Mouse (Mus musculus) urinary bladder, postnatal 10 days (tissue): ENCODE data around the gene Tmem60.

Source experiments
- DNase-seq: peaks from one replicate; pipeline ENCODE4 v3.0.0; 2022; ENCODE audit warnings: low spot score

Gene Tmem60

GRCm38 (mm10) chr5:20906191-20906590, 24.2 kb downstream of the Tmem60 start:
- DNase-seq = no peak

GRCm38 (mm10) chr5:20911741-20912140, 29.8 kb downstream of the Tmem60 start:
- no peak for DNase-seq

DNA sequence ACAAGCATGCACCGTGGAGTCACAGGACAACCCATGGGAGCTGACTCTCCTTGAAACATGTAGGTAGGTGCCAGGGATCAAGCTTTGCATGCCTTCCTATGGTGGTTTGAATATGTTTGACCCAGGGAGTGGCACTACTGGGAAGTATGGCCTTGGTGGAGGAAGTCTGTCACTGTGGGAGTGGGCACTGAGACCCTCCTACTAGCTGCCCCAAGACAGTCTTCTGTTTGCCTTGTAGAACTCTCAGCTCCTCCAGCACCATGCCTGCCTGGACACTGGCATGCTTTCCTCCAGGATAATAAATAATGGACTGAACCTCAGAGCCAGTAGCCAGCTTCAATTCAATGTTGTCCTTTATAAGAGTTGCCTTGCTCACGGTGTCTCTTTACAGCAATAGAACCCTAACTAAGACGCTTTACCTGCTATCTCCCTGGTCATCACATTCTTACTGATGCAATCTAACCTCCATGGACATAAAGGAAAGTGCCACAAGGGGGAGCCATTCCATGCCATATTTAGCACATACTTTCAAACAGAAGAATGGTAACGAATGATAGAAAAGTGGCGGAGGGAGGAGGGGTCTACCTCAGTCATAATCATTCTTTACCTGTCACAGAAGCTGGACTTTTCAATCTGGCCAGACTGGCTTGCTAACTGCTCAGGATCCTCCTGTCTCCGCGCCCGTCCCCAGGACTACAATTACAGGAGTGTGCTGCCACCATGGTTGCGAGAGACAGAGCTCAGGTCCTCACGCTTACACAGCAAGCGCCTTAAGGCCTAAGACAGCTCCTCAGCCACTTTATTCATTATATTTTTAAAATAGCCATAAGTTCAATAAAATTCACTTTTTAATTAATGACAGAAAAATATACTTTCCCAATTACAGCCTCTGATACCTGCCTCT, 31.6 kb downstream of the Tmem60 start:
- DNase-seq = no peak

GRCm38 (mm10) chr5:20918967-20919366, 37.0 kb downstream of the Tmem60 start:
- no peak for DNase-seq

GRCm38 (mm10) chr5:20919566-20919965, 37.6 kb downstream of the Tmem60 start:
- DNase-seq = no peak

GRCm38 (mm10) chr5:20924608-20925007, 42.6 kb downstream of the Tmem60 start:
- no peak for DNase-seq

DNA sequence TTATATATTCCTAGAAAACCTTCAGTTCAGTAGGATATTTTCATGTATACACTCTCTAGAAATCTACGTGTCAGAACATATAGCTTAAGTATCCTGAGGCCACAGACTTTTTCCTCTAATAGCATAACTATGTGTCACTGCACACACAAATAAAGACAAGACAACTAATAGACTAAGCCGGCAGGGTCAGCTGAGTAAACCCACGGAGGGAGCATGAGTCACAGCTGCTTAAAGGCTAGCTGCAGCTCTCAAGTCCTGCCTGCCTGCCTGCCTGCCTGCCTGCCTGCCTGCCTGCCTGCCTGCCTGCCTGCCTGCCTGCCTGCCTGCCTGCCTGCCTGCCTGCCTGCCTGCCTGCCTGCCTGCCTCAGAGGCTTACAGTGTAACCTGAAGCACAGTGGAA, 43.5 kb downstream of the Tmem60 start:
- no peak for DNase-seq

DNA sequence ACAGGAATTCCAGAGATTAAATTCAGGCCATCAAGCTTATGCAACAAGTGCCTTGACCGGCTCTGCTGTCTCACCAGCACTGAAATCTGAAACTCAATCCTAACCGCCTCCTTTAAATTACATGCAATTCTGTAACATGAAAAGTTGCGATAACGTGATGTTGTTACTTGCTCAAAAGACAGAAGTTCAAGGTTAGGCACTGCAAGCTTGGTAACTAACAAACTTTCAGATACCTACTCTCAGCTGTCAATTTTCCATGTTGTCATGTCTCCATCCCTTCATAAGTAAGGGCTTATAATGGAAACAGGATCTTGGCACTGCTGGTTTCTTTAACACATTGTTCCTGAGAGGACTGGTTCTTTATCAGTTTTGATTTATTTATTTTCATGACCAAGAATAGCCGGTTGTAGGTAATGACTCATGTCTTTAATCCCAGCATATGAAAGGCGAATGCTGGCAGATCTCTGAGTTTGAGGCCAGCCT, 47.7 kb downstream of the Tmem60 start:
- DNase-seq = no peak

GRCm38 (mm10) chr5:20930430-20930829, 48.4 kb downstream of the Tmem60 start:
- DNase-seq = no peak

DNA sequence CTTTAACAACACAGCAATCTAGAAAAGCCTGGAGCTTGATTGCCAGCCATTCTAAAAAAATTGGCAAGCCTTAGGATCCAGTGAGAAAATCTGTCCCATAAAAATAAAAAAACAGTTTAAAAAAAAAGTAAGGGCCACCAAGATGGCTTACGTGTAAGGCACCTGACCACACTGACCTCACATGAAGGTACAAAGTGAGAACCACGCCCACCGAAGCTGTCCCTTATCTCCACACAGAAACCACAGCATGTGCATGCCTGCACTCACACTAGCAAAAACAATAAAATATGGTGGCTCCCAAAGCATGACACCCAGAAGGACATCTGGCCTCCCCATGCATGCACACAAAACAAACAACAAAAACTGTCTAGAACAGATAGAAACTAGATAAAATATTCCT, 49.3 kb downstream of the Tmem60 start:
- DNase-seq = no peak

DNA sequence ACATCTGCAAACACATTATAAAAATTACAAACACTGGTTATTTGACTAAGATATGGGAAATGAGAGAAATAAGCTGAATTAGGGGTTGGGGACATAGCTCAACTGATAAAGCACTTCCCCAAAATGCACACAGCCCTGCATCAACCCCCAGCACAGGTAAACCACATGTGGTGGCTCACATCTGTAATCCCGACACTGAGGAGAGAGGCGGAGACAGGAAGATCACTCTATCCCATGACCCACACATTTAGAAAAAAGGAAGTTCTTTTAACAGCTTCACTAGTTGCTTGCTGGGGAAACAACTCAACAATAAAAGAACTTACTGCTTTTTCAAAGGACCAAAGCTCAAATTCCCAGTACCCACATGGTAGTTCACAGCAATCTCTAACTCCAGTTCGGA, 50.6 kb downstream of the Tmem60 start:
- no peak for DNase-seq

DNA sequence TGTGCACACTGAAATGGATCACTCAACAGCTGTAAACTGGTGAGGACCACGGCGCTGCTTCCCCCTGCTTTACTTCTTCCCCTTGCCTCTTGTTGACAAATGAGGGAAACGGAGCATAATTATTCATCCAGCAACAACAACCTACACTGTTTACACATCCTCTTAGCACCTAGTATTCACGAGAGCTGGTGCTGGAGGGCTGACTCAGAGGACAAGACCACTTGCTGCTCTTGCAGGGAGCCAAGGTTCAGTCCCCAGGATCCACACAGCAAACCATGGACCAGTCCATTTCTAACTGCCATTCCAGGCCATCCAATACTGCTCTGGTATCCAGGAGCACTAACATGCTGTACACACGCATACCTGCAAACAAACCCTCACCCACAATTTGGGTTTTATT, 53.9 kb downstream of the Tmem60 start:
- no peak for DNase-seq
